Mouse (Mus musculus): ENCODE measurements around the gene Apbb2. TPM values are rescaled to one million over a fixed set of nuclear protein-coding genes. Genes with fewer than 3 reads are reported as not detected.

The Apbb2 gene
- polyA plus RNA-seq, 1 experiment from 2014 or later = 5.6 TPM

GRCm38 (mm10) chr5:66344182-66344581 is 274.4 kb downstream of the Apbb2 start:
- 46% methylated on average over 2 of the region's 2 CpGs for WGBS (ENCODE audit: insufficient replicate concordance)
- no peaks in the 10 kb centered on the region for H3K27me3 ChIP-seq (ENCODE audit: insufficient read depth, low read length)
- peaks cover 3% of the 10 kb centered on the region; the same call in 1 of the 2 replicates for H3K4me1 ChIP-seq (ENCODE audit: insufficient read depth)
- no peak for TF ChIP-seq EP300 (IDR thresholded peaks at IDR 0.05; ENCODE audit: low read depth)
- TF ChIP-seq CTCF (IDR thresholded peaks at IDR 0.05; ENCODE audit: low read depth) = no peak
- no peak overlapping the region for H3K27ac ChIP-seq (ENCODE audit: low read depth)
- ATAC-seq = no peak
- no peaks in the 10 kb centered on the region for H3K9me3 ChIP-seq (ENCODE audit: low read length)
- H3K36me3 ChIP-seq (replicated peaks; ENCODE audit: insufficient read depth, low read length) = no peaks in the 10 kb centered on the region
- no peak for DNase-seq
- H3K4me2 ChIP-seq (ENCODE audit: low read depth, low read length) = no peak overlapping the region
- no peak overlapping the region for H3K4me3 ChIP-seq (ENCODE audit: low read depth, low read length)
- H3K9ac ChIP-seq (replicated peaks) = no peak overlapping the region

- ATAC-seq (no peak), DNase-seq (no peak)
- Histone ChIP-seq H3K9me3 (ENCODE audit: low read length) (no peaks in the 10 kb centered on the region), H3K27me3 (ENCODE audit: insufficient read depth, low read length) (no peaks in the 10 kb centered on the region), H3K4me3 (ENCODE audit: low read depth, low read length) (no peak overlapping the region), H3K36me3 (replicated peaks; ENCODE audit: insufficient read depth, low read length) (no peaks in the 10 kb centered on the region), H3K4me2 (ENCODE audit: low read depth, low read length) (no peak overlapping the region), H3K9ac (replicated peaks) (no peak overlapping the region), H3K4me1 (ENCODE audit: insufficient read depth) (peaks cover 6% of the 10 kb centered on the region; the same call in 1 of the 2 replicates), H3K27ac (ENCODE audit: low read depth) (peak overlapping the region; percentile 34; the same call in 1 of the 2 replicates)
- 73% methylated on average over 9 of the region's 9 CpGs for WGBS (ENCODE audit: insufficient replicate concordance)
- TF ChIP-seq EP300 (IDR thresholded peaks at IDR 0.05; ENCODE audit: low read depth) (no peak), CTCF (IDR thresholded peaks at IDR 0.05; ENCODE audit: low read depth) (no peak)
Measured at GRCm38 (mm10) chr5:66342285-66342684, 276.3 kb downstream of the Apbb2 start.

- ATAC-seq (no peak; the same call in 1 of the 2 replicates), DNase-seq (no peak)
- H3K27me3 ChIP-seq (ENCODE audit: insufficient read depth, low read length) = no peaks in the 10 kb centered on the region
- peak overlapping the region; percentile 34; the same call in 1 of the 2 replicates for H3K27ac ChIP-seq (ENCODE audit: low read depth)
- 47% methylated on average over 10 of the region's 10 CpGs for WGBS (ENCODE audit: insufficient replicate concordance)
- H3K4me1 ChIP-seq (ENCODE audit: insufficient read depth) = peaks cover 9% of the 10 kb centered on the region; the same call in 1 of the 2 replicates
- no peak overlapping the region for H3K4me3 ChIP-seq (ENCODE audit: low read depth, low read length)
- no peak overlapping the region for H3K4me2 ChIP-seq (ENCODE audit: low read depth, low read length)
- no peak for TF ChIP-seq CTCF (IDR thresholded peaks at IDR 0.05; ENCODE audit: low read depth)
- no peak for TF ChIP-seq EP300 (IDR thresholded peaks at IDR 0.05; ENCODE audit: low read depth)
- no peaks in the 10 kb centered on the region for H3K9me3 ChIP-seq (ENCODE audit: low read length)
- no peak overlapping the region for H3K9ac ChIP-seq (replicated peaks)
- no peaks in the 10 kb centered on the region for H3K36me3 ChIP-seq (replicated peaks; ENCODE audit: insufficient read depth, low read length)
Measured at GRCm38 (mm10) chr5:66341848-66342247, 276.7 kb downstream of the Apbb2 start.

GRCm38 (mm10) chr5:66340356-66341102 is 278.1 kb downstream of the Apbb2 start:
- DNase-seq (no peak), ATAC-seq (no peak)
- Histone ChIP-seq H3K27ac (ENCODE audit: low read depth) (no peak overlapping the region), H3K4me2 (ENCODE audit: low read depth, low read length) (no peak overlapping the region), H3K27me3 (ENCODE audit: insufficient read depth, low read length) (no peaks in the 10 kb centered on the region), H3K36me3 (replicated peaks; ENCODE audit: insufficient read depth, low read length) (no peaks in the 10 kb centered on the region), H3K4me3 (ENCODE audit: low read depth, low read length) (no peak overlapping the region), H3K4me1 (ENCODE audit: insufficient read depth) (peaks cover 6% of the 10 kb centered on the region; the same call in 1 of the 2 replicates), H3K9ac (replicated peaks) (no peak overlapping the region), H3K9me3 (ENCODE audit: low read length) (no peaks in the 10 kb centered on the region)
- no peak for TF ChIP-seq CTCF (IDR thresholded peaks at IDR 0.05; ENCODE audit: low read depth)
- TF ChIP-seq EP300 (IDR thresholded peaks at IDR 0.05; ENCODE audit: low read depth) = no peak
- WGBS (ENCODE audit: insufficient replicate concordance) = 75% methylated on average over 17 of the region's 17 CpGs

- 35% methylated on average over 7 of the region's 7 CpGs for WGBS (ENCODE audit: insufficient replicate concordance)
- peak; percentile 49 for TF ChIP-seq CTCF (IDR thresholded peaks at IDR 0.05; ENCODE audit: low read depth)
- TF ChIP-seq EP300 (IDR thresholded peaks at IDR 0.05; ENCODE audit: low read depth) = no peak
- H3K27me3 ChIP-seq (ENCODE audit: insufficient read depth, low read length) = no peaks in the 10 kb centered on the region
- H3K9ac ChIP-seq (replicated peaks) = no peak overlapping the region
- no peaks in the 10 kb centered on the region for H3K9me3 ChIP-seq (ENCODE audit: low read length)
- H3K4me1 ChIP-seq (ENCODE audit: insufficient read depth) = peaks cover 6% of the 10 kb centered on the region; the same call in 1 of the 2 replicates
- ATAC-seq = no peak
- peak; percentile 27 for DNase-seq
- no peak overlapping the region for H3K27ac ChIP-seq (ENCODE audit: low read depth)
- H3K36me3 ChIP-seq (replicated peaks; ENCODE audit: insufficient read depth, low read length) = no peaks in the 10 kb centered on the region
- H3K4me2 ChIP-seq (ENCODE audit: low read depth, low read length) = no peak overlapping the region
- H3K4me3 ChIP-seq (ENCODE audit: low read depth, low read length) = no peak overlapping the region
Measured at GRCm38 (mm10) chr5:66338583-66338982, 280.0 kb downstream of the Apbb2 start.

GRCm38 (mm10) chr5:66337969-66338345 is 280.6 kb downstream of the Apbb2 start:
- Histone ChIP-seq H3K9me3 (ENCODE audit: low read length) (no peaks in the 10 kb centered on the region), H3K4me1 (ENCODE audit: insufficient read depth) (peaks cover 6% of the 10 kb centered on the region; the same call in 1 of the 2 replicates), H3K4me2 (ENCODE audit: low read depth, low read length) (peak overlapping the region; percentile 56), H3K36me3 (replicated peaks; ENCODE audit: insufficient read depth, low read length) (no peaks in the 10 kb centered on the region), H3K9ac (replicated peaks) (no peak overlapping the region; the same call in 1 of the 2 replicates), H3K27ac (ENCODE audit: low read depth) (no peak overlapping the region), H3K27me3 (ENCODE audit: insufficient read depth, low read length) (no peaks in the 10 kb centered on the region), H3K4me3 (ENCODE audit: low read depth, low read length) (no peak overlapping the region)
- DNase-seq (no peak), ATAC-seq (no peak)
- 41% methylated on average over 6 of the region's 6 CpGs for WGBS (ENCODE audit: insufficient replicate concordance)
- TF ChIP-seq EP300 (IDR thresholded peaks at IDR 0.05; ENCODE audit: low read depth) = no peak
- TF ChIP-seq CTCF (IDR thresholded peaks at IDR 0.05; ENCODE audit: low read depth) = no peak

Measured in liver, postnatal 0 days (tissue).